Mouse (Mus musculus) cerebellum, adult 9-11 months (tissue): ENCODE measurements at regions not wholly inside any gene's neighbourhood (a gene's known extent, or its start where the extent isn't known, plus 50 kb on each side); places are given as distances from the start of the nearest gene placed in this dataset.

ENCODE experiments used
- DNase-seq: peaks from one replicate; pipeline ENCODE4 v3.0.0; 2022

GRCm38 (mm10) chr19:14197864-14198263 is 284.5 kb downstream of the Olfr1505 start:
- DNase-seq, result no peak

GRCm38 (mm10) chr19:14220507-14220909 is 307.2 kb downstream of the Olfr1505 start:
- no peak for DNase-seq

- no peak for DNase-seq
Measured at GRCm38 (mm10) chr19:14225061-14225696, 311.8 kb downstream of the Olfr1505 start.

- no peak for DNase-seq
Measured at GRCm38 (mm10) chr19:14225787-14226186, 312.5 kb downstream of the Olfr1505 start.

GRCm38 (mm10) chr19:14226521-14226920 is 313.2 kb downstream of the Olfr1505 start:
- DNase-seq, result no peak

GRCm38 (mm10) chr19:14243565-14243964 is 330.2 kb downstream of the Olfr1505 start:
- DNase-seq, result no peak

GRCm38 (mm10) chr19:14246973-14247614 is 333.8 kb downstream of the Olfr1505 start:
- DNase-seq, result no peak

- peak; percentile 73 for DNase-seq
Measured at GRCm38 (mm10) chr19:14247979-14248378, 334.6 kb downstream of the Olfr1505 start.

- DNase-seq, result no peak
Measured at GRCm38 (mm10) chr19:14258621-14259051, 339.2 kb downstream of the Tle4 start.

- no peak for DNase-seq
Measured at GRCm38 (mm10) chr19:14259223-14259622, 338.6 kb downstream of the Tle4 start.

GRCm38 (mm10) chr19:14289331-14289737 is 308.5 kb downstream of the Tle4 start:
- no peak for DNase-seq

GRCm38 (mm10) chr19:14290911-14291310 is 306.9 kb downstream of the Tle4 start:
- no peak for DNase-seq

GRCm38 (mm10) chr19:14293172-14293571 is 304.7 kb downstream of the Tle4 start:
- DNase-seq, result no peak

- no peak for DNase-seq
Measured at GRCm38 (mm10) chr19:14301176-14301943, 296.5 kb downstream of the Tle4 start.

GRCm38 (mm10) chr19:14314301-14314700 is 283.6 kb downstream of the Tle4 start:
- DNase-seq, result no peak

- no peak for DNase-seq
Measured at GRCm38 (mm10) chr19:14319677-14320191, 278.1 kb downstream of the Tle4 start.

- no peak for DNase-seq
Measured at GRCm38 (mm10) chr19:14325353-14326052, 272.3 kb downstream of the Tle4 start.

- no peak for DNase-seq
Measured at GRCm38 (mm10) chr19:14333041-14334012, 264.5 kb downstream of the Tle4 start.

- no peak for DNase-seq
Measured at GRCm38 (mm10) chr19:14337025-14337424, 260.8 kb downstream of the Tle4 start.

GRCm38 (mm10) chr19:14340759-14341158 is 257.1 kb downstream of the Tle4 start:
- no peak for DNase-seq

- no peak for DNase-seq
Measured at GRCm38 (mm10) chr19:14343890-14344289, 254.0 kb downstream of the Tle4 start.

GRCm38 (mm10) chr19:14344467-14344866 is 253.4 kb downstream of the Tle4 start:
- no peak for DNase-seq
